Mouse (Mus musculus): ENCODE data around the gene Cog3.

GRCm38 (mm10) chr14:75741904-75742303 is 12.4 kb downstream of the Cog3 start:
- TF ChIP-seq ZC3H11A (IDR thresholded peaks at IDR 0.05; ENCODE audit: borderline replicate concordance, low read depth, low read length) (no peak), MAFK (IDR thresholded peaks at IDR 0.05; ENCODE audit: insufficient read depth, low read depth, low read length) (no peak)
